Mouse (Mus musculus): ENCODE measurements around the gene Bcas3.

GRCm38 (mm10) chr11:85804048-85804447 lies 451.1 kb downstream of the Bcas3 start:
- TF ChIP-seq CTCF (IDR thresholded peaks at IDR 0.05; ENCODE audit: extremely low read depth, insufficient read depth, insufficient read length, insufficient replicate concordance) (no peak), POLR2A (IDR thresholded peaks at IDR 0.05; ENCODE audit: low read depth, low read length) (no peak)
